Mouse (Mus musculus): Measurements from ENCODE around the gene Fam206a.

Fam206a gene
- long read RNA-seq, experiment 1, full-length matches to known transcripts: 1 of 1 reads
- long read RNA-seq, experiment 1, partial matches to known transcripts: 0 of 1 reads
- long read RNA-seq, experiment 1, other reads (novel, unspliced or antisense): 0 of 1 reads
- long read RNA-seq, experiment 2, full-length matches to known transcripts: 8 of 11 reads
- long read RNA-seq, experiment 2, partial matches to known transcripts: 0 of 11 reads
- long read RNA-seq, experiment 2, other reads (novel, unspliced or antisense): 3 of 11 reads

DNA sequence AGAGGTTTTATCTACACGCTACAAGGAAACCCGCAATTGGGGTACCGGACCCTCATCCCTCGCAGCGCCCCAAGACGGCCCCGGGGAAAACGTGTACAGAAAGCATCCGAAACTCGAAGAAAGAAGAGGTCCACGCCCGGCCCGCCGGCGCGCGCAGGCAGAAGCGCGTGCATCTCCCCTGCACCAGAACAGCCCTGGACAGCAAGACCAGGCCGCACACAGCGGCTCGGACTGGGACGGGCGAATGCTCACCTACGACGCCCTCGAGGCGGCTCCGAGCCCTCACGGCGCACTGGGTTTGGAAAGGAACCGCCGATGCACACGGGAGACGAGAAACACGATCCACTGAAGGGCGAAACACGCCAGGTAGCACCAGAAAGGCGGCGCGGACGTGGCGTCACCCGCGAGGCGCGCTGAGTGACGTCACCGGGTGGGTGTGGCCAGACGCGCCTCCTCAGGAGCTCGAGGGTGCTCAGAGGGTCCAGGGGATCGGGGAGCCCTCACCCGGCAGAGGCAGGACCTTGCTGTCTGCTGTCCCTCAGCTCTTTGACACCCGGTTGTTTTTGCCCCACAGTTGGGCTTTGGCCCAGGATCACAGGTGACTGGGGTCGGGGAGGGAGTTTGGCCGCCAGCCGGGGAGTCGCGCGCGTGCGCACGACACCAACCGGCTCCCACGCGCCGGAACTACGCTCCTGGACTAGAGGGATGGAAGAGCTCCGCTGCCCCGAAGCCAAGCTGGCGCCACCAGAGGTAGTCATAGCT, at the start of gene Fam206a, which contains the start of gene Elp1:
Gene Fam206a, plus strand, starts transcription at position 439 of the 762 bp plus-strand sequence.
Gene Elp1, minus strand, starts transcription at position 425 of the 762 bp plus-strand sequence.
- intact Hi-C loops (cut with DNase I): no loop called here

DNA sequence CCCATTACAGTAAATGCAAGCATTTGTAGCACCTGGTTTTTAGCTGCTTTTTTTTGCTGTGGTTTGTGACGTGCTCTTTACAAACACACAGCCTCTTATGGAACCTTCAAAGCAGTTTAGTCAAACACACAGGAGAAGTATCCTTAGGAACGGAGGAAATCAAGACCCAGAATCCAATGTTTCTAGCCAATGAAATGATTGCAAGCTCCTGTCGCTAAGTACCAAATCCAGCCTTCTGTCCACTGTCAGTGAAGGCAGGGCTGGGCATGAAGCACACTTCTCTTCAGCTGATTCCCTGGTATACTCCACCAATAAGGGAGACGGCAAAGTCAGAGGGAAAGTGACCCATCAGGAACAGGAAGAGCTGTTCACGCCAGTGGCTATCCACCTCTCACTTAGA, 46.1 kb upstream of the Fam206a start:
- intact Hi-C loops (cut with DNase I): no loop called here

- intact Hi-C loops (cut with DNase I): no loop called here
These were observed 45.1 kb upstream of the Fam206a start for GRCm38 (mm10) chr4:56756966-56757600.

- intact Hi-C loops (cut with DNase I): no loop called here
These were observed 44.5 kb upstream of the Fam206a start for GRCm38 (mm10) chr4:56757693-56758092.

GRCm38 (mm10) chr4:56767861-56768284, 34.3 kb upstream of the Fam206a start:
- intact Hi-C loops (cut with DNase I): no loop called here

- intact Hi-C loops (cut with DNase I): no loop called here
These were observed 33.2 kb upstream of the Fam206a start for GRCm38 (mm10) chr4:56768913-56769312.

DNA sequence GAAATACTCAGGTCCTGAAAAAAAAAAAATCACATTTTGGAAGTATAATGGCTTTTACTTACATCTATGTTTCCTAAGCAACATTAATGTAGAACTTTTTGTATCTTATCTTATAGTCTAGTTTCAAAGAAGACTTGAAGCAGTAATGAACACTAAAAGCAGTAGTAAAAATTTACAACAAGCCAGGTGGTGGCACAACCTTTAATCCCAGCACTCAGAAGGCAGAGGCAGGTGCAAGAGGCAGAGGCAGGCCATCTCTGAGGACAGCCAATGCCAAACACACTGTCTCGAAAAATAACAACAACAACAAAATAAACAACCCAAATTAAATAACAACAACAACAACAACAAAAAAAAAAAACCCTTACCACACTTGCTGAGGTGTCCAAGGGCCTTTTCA, 31.1 kb upstream of the Fam206a start:
- intact Hi-C loops (cut with DNase I): no loop called here

GRCm38 (mm10) chr4:56791373-56791772, 10.8 kb upstream of the Fam206a start:
- intact Hi-C loops (cut with DNase I): no loop called here

DNA sequence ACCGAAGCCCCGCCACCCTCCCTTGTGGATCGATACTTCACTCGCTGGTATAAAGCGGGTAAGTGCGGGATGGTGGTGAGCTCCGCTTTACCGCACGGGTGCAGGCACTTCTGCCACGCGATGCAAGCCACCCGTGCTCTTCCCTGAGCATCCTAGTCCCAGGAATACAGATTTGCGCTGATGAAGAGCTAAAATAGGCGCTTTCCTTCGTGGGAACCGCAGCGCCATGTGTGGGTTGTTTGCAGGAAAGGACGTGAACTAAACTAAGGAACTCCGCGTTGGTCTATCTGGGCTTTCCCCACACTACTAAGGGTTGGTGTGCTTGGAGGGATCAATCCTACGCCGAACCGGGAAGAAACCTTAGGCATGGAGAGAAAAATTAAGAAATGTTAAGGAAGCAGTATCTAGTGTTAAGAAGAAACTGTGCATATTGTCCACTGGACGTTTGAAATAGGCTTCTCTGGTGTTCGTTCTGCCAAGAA, 565 bp downstream of the Fam206a start:
- intact Hi-C loops (cut with DNase I): no loop called here

DNA sequence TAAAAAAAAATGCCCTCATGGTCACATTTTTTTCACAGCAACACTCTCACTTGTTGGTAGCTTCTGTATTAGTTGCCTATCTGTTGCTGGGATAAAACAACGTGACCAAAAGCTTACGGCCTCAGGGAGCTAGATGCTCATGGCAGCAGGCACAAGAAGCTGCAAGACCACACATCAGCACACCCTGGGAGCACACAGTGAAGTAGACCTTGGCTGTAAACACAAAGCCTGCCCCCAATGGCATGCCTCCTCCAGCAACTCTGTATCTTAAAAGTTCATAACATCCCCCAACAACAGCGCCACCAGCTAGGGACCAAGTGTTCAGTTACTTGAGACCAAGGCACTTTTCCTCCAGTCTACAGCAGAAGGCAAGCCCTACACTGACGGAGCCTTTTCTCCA, 6.9 kb downstream of the Fam206a start:
- intact Hi-C loops (cut with DNase I): no loop called here

DNA sequence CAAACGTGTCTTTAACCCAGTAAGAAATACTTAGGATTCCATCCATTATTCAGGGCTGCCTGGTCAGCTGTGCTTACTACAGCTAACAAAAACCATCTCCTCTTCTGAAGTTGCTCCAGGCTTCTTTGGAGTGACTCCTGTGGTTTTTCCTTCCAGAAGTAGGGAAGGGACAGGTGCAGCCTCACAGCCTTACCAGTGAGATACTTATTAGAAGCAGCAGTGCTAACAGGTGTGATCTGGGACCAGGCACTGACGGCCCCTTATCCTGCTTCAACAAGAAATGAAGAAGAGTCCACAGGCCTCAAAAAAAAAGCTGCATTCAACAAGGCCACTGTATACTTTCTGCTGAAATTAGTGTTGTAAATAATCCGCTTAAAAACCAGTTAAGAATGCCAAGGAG, 9.5 kb downstream of the Fam206a start:
- intact Hi-C loops (cut with DNase I): no loop called here

DNA sequence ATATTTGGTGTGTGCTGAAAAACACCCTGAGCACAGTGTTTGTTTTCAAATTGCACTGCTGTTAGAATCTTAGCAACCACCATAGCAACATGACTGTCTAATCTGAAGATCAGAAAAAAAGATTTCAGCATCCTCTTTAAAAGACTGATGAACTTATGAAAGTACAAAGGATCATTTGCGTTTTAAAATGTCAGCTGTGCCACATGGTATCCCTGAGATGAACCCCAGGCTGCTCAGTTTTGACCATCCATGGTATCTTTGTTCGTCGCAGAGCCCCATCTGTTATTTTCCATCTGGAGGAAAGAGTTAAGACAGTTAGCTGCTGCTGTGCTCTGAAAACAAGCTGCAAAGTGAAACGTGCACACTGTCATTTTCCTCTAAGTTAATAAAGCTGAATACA, 10.0 kb downstream of the Fam206a start:
- intact Hi-C loops (cut with DNase I): no loop called here

DNA sequence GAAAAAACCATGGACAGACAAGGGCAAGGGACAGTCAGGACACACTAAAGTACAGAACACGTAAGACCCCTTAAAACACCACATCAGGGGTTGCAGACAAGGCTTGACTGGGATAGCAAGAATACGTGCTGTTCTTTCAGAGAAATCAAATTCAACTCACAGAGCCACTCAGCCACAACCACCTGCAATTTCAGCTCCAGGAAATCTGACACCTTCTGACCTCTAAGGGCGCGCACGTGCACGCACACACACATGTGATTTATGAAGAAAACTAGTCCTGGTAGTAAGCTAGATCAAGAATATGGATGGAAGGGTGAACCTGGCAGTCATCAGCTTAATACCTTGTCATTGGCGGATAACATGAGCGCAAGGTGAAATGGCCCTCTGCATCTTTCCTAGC, 13.0 kb downstream of the Fam206a start:
- intact Hi-C loops (cut with DNase I): no loop called here

- intact Hi-C loops (cut with DNase I): no loop called here
These were observed 17.9 kb downstream of the Fam206a start for GRCm38 (mm10) chr4:56820017-56820550.

DNA sequence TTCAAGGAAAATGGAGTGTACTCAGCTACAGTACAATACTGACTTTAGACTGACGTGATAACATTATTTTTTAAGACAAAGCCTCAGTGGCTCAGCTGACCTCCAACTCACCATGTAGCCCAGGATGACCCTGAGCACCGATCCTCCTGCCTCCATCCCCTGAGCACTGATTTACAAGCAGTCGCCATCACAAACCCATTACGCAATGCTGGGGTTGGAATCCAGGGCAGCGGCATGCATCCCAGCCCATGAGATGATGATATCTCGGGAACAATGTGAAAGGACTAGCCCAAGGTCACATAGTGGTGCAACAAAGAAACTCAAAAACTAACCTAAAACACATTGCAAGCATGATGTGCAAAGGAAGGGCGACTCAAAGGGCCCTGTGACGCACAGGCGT, 22.1 kb downstream of the Fam206a start:
- intact Hi-C loops (cut with DNase I): no loop called here

- intact Hi-C loops (cut with DNase I): no loop called here
These were observed 26.8 kb downstream of the Fam206a start for GRCm38 (mm10) chr4:56828932-56829331.

- intact Hi-C loops (cut with DNase I): no loop called here
These were observed 27.4 kb downstream of the Fam206a start for GRCm38 (mm10) chr4:56829511-56829921.

DNA sequence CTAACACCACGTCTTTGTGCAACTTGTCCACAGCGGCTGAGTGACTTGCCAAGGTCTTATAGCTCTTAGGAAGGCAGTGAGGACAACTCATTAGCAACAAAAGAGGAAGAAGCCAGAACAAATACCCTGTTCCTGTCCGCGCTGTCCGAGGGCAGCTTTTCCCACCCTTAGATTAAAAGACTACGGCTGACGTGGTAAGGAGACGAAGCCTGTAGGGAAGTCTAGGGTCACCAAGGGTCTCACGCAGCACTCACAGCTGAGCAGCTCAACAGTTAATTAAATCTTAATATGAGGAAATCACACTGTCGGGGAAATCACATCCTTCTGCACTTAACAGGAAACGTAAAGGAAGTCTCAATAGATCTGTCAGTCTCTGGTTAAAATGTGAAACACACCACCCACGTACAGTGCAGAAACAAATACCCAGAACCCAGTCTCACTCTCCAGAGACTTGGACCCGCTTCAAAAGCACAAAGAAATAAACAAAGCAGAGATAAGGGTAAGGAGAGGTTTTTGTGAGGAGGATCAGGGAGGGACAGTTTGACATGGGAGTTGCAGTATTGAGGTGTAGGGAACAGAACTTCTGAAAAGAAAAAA, 29.0 kb downstream of the Fam206a start:
- intact Hi-C loops (cut with DNase I): no loop called here

DNA sequence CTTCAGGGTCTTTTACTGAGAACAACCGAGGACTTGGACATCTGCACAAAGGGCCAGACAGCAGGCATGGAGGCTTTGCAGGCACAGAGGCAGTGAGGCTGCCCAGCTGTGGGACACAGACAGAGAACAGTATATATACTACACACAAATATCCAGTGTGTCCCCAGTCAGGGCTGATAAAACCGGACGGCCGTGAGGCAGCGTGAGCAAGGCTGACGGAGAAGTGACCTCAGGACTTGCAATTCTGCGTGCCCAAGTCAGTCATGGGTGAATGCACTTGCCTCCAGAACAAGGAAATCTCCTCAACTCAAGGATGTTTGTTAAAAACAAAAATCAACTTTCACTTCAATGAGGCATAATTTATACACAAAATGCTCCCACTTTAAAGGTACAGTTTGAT, 29.9 kb downstream of the Fam206a start:
- intact Hi-C loops (cut with DNase I): no loop called here

- intact Hi-C loops (cut with DNase I): no loop called here
These were observed 35.5 kb downstream of the Fam206a start for GRCm38 (mm10) chr4:56837661-56838060.

DNA sequence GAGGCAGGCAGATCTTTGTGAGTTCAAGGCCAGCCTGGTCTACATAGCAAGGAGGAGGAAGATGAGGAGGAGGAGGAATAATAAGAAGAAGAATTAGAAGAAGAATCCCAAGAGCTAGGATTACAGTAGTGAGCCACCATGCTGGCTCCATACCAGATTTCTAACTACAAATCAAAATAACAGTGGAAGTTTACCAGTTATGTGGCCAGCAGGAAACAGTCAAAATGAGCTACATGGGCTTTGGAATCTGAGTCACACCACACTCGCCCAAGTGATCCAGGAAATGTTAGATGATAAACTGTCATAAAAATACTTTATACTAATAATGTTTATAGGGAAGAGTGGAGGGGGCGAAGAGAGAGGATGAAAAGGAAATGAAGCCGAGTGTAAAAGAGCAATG, 38.2 kb downstream of the Fam206a start:
- intact Hi-C loops (cut with DNase I): no loop called here

All from adrenal gland (tissue).